Mouse (Mus musculus): ENCODE data around the gene Radil. TPM values are rescaled to one million over a fixed set of nuclear protein-coding genes. Genes with fewer than 3 reads are reported as not detected.

The Radil gene
- total RNA-seq, 2 experiments from 2014 or later = 3.4 to 5.4 TPM

GRCm38 (mm10) chr5:142545014-142545795 is 5.7 kb downstream of the Radil start:
- DNase-seq (ENCODE audit: low spot score in 2 of 2) = no peak

GRCm38 (mm10) chr5:142537286-142537685 is 13.6 kb downstream of the Radil start:
- DNase-seq (ENCODE audit: low spot score in 2 of 2) = peak in 1 of 2 experiments; percentile 39

GRCm38 (mm10) chr5:142535388-142535787 is 15.5 kb downstream of the Radil start:
- DNase-seq (ENCODE audit: low spot score in 2 of 2) = no peak

- no peak for DNase-seq (ENCODE audit: low spot score in 2 of 2)
Measured at GRCm38 (mm10) chr5:142529915-142530314, 21.0 kb downstream of the Radil start, which contains the start of gene Papolb. TSS of gene Papolb (minus strand) at chr5:142530076.

- no peak for DNase-seq (ENCODE audit: low spot score in 2 of 2)
Measured at GRCm38 (mm10) chr5:142524711-142525464, 26.0 kb downstream of the Radil start.

GRCm38 (mm10) chr5:142521195-142521866 is 29.6 kb downstream of the Radil start:
- peak in 1 of 2 experiments; percentile 23 for DNase-seq (ENCODE audit: low spot score in 2 of 2)

- no peak for DNase-seq (ENCODE audit: low spot score in 2 of 2)
Measured at GRCm38 (mm10) chr5:142520360-142520759, 30.5 kb downstream of the Radil start.

- no peak for DNase-seq (ENCODE audit: low spot score in 2 of 2)
Measured at GRCm38 (mm10) chr5:142518973-142519372, 31.9 kb downstream of the Radil start.

- DNase-seq (ENCODE audit: low spot score in 2 of 2) = no peak
Measured at GRCm38 (mm10) chr5:142512112-142512511, 38.8 kb downstream of the Radil start.

- DNase-seq (ENCODE audit: low spot score in 2 of 2) = no peak
Measured at GRCm38 (mm10) chr5:142510061-142510414, 40.9 kb downstream of the Radil start.

- no peak for DNase-seq (ENCODE audit: low spot score in 2 of 2)
Measured at GRCm38 (mm10) chr5:142509141-142510060, 41.5 kb downstream of the Radil start.

- peak in 1 of 2 experiments; percentile 23 for DNase-seq (ENCODE audit: low spot score in 2 of 2)
Measured at GRCm38 (mm10) chr5:142505695-142506423, 45.0 kb downstream of the Radil start.

GRCm38 (mm10) chr5:142504175-142504574 is 46.7 kb downstream of the Radil start:
- DNase-seq (ENCODE audit: low spot score in 2 of 2) = no peak

GRCm38 (mm10) chr5:142502414-142502813 is 48.5 kb downstream of the Radil start:
- peak; percentile 62 to 63 for DNase-seq (ENCODE audit: low spot score in 2 of 2)

- DNase-seq (ENCODE audit: low spot score in 2 of 2) = no peak
Measured at GRCm38 (mm10) chr5:142500918-142501317, 50.0 kb downstream of the Radil start.

GRCm38 (mm10) chr5:142498964-142499363 is 51.9 kb downstream of the Radil start:
- DNase-seq (ENCODE audit: low spot score in 2 of 2) = no peak

GRCm38 (mm10) chr5:142495321-142496096 is 55.4 kb downstream of the Radil start:
- no peak for DNase-seq (ENCODE audit: low spot score in 2 of 2)

GRCm38 (mm10) chr5:142493307-142493706 is 57.6 kb downstream of the Radil start:
- DNase-seq (ENCODE audit: low spot score in 2 of 2) = no peak

All from adrenal gland, adult 18-20 months (tissue).